Mouse (Mus musculus) liver, postnatal 0 days (tissue): Measurements from ENCODE around the gene Aarsd1. TPM values are rescaled to one million over a fixed set of nuclear protein-coding genes. Genes with fewer than 3 reads are reported as not detected.

Experiments
- ATAC-seq: fragments of 200-750 bp; cut with Nextera tagmentation; 2 replicates; pipeline ENCODE4 v1.8.0; 2017; ENCODE audit warnings: mild to moderate bottlenecking, moderate library complexity
- DNase-seq: peaks from one replicate; pipeline ENCODE4 v3.0.0-alpha.2; 2016
- H3K27ac ChIP-seq: fragments of 300-500 bp; sonication (generic); 2 replicates; pipeline ENCODE4 v1.5.1; 2014; ENCODE audit warnings: antibody characterized with exemption, moderate library complexity, mild to moderate bottlenecking, low read depth
- H3K27me3 ChIP-seq: fragments of 300-500 bp; sonication (generic); 2 replicates; pipeline ENCODE4 v1.6.1; 2014; ENCODE audit warnings: low read length, control low read depth, mixed read lengths; ENCODE audit not compliant: insufficient read depth
- H3K36me3 ChIP-seq: fragments of 300-500 bp; sonication (generic); replicated peaks from 2 replicates; pipeline ENCODE4 v1.6.1; 2014; ENCODE audit warnings: mild to moderate bottlenecking, control low read depth, low read length, moderate library complexity, mixed read lengths; ENCODE audit not compliant: insufficient read depth
- H3K4me1 ChIP-seq: fragments of 300-500 bp; sonication (generic); 2 replicates; pipeline ENCODE4 v1.6.1; 2014; ENCODE audit warnings: antibody characterized with exemption, mild to moderate bottlenecking, control low read depth; ENCODE audit not compliant: insufficient read depth
- H3K4me2 ChIP-seq: fragments of 300-500 bp; sonication (generic); 2 replicates; pipeline ENCODE4 v1.6.1; 2014; ENCODE audit warnings: low read depth, mild to moderate bottlenecking, low read length, moderate library complexity, mixed read lengths
- H3K4me3 ChIP-seq: fragments of 300-500 bp; sonication (generic); 2 replicates; pipeline ENCODE4 v1.5.1; 2014; ENCODE audit warnings: low read depth, low read length
- H3K9ac ChIP-seq: fragments of 300-500 bp; sonication (generic); replicated peaks from 2 replicates; pipeline ENCODE4 v1.6.1; 2014; ENCODE audit warnings: mild to moderate bottlenecking, moderate library complexity
- H3K9me3 ChIP-seq: fragments of 300-500 bp; sonication (generic); 2 replicates; pipeline ENCODE4 v1.6.1; 2016; ENCODE audit warnings: mild to moderate bottlenecking, control low read depth, low read length, mixed read lengths
- CTCF ChIP-seq: sonication (generic); IDR thresholded peaks from 2 replicates; pipeline ENCODE4 v1.5.1; 2016; ENCODE audit warnings: antibody characterized with exemption, low read depth
- EP300 ChIP-seq: IDR thresholded peaks from 2 replicates; pipeline ENCODE4 v1.6.1; 2016; ENCODE audit warnings: antibody characterized with exemption, low read depth, mild to moderate bottlenecking
- WGBS: fragments of 180-500 bp; shearing (Covaris S2); extraction: QIAGEN DNeasy Blood & Tissue Kit; methylation state at CpG from one replicate; pipeline ENCODE4 v1.1.7; 2014; ENCODE audit not compliant: insufficient replicate concordance; 5-methylcytosine and 5-hydroxymethylcytosine counted together
- polyA plus RNA-seq: library from polyadenylated mRNA; unstranded; fragments of >200 nt; fragmentation: Nextera tagmentation; extraction: Ambion mirVana; gene quantifications from 2 replicates; pipeline ENCODE4 v1.2.1, GENCODE M21; 2015

Gene Aarsd1
- polyA plus RNA-seq, 1 experiment from 2014 or later: 23.7 TPM

DNA sequence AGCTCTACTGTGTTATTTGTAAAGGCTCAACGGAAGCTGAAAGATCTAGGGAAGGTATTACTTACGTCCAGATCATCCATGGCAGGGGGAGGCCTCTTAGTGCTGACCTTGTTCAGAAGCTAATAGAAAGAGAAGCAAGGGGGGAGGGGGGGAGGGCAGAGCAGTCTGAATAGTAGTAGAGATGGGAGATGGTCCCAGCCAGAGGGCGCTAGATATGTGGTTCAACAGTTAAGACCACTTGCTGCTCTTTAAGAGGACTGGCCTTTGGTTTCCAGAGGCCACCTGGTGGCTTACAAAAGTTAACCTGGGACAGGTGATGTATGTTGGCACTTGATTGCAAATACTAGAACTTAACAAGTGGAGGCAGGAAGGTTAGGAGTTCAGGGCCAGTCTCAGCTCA, 2.2 kb upstream of the Aarsd1 start:
- Histone ChIP-seq H3K9ac (no peak overlapping the region), H3K4me2 (no peak overlapping the region), H3K4me1 (peaks cover 17% of the 10 kb centered on the region), H3K4me3 (no peak overlapping the region), H3K27me3 (no peaks in the 10 kb centered on the region), H3K9me3 (no peaks in the 10 kb centered on the region), H3K36me3 (no peaks in the 10 kb centered on the region), H3K27ac (no peak overlapping the region)
- no peak for ATAC-seq
- TF ChIP-seq EP300 (no peak), CTCF (peak; percentile 34; the same call in 1 of the 2 replicates)
- DNase-seq: no peak
- WGBS: 48% methylated on average over 3 of the region's 3 CpGs

DNA sequence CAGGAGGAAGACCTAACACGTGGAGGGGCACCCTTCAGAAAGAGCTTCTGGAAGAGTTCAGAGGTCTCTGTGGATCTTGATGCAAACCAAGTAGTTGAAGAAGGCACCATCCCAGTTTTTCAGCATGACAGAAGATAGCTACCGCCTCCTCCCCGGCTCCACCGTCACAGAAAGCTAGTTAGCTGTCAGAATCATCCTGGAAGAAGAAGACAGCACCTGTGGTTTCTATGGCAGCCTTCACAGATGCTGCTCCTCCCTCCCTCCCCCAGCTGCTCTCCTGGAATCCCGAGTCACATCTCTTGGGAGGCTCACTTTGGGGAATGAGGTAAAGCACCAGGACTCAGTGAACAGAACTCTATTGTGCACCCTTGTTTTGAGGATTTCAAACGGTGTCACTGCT, 1.6 kb upstream of the Aarsd1 start:
- no peak overlapping the region for H3K27ac ChIP-seq
- ATAC-seq (no peak), DNase-seq (no peak)
- peaks cover 1% of the 10 kb centered on the region for H3K36me3 ChIP-seq
- H3K4me1 ChIP-seq: peaks cover 11% of the 10 kb centered on the region
- no peaks in the 10 kb centered on the region for H3K9me3 ChIP-seq
- no peak for TF ChIP-seq EP300
- no peak for TF ChIP-seq CTCF
- 69% methylated on average over 6 of the region's 6 CpGs for WGBS
- H3K9ac ChIP-seq: no peak overlapping the region
- no peak overlapping the region for H3K4me3 ChIP-seq
- H3K4me2 ChIP-seq: no peak overlapping the region
- no peaks in the 10 kb centered on the region for H3K27me3 ChIP-seq

DNA sequence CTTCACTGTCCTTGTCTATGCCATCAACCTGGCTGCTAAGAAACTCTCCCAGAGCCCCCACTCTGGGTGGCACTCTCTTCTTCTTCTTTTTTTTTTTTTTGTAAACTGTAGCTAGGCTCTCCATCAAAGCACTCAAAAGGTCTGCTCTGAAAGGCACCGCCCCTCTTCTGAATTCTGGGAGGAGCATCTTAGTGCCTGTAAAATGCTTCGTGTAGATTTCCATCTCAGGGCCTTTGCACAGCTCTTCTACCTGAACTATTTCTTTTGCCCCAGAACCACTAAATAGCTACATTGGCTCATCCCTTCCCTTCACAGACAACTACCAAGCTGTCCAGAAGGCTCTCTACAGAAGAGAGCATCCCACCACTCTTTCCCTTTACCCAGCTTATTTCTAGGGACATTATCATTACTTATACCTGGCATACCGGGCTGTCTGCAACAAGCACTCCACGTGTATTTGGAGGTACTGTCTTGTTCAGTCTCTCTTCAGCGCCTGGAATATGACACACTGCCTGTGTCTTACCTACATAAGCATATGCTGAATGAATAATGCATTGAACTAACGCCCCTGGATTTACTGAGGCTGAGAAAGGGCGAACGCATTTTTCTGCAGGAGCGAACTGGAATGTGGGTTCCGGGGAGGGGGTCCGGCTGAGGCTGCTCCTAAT, 848 bp downstream of the Aarsd1 start:
- H3K4me3 ChIP-seq: peak overlapping the region; percentile 97
- H3K27me3 ChIP-seq: no peaks in the 10 kb centered on the region
- peaks cover 7% of the 10 kb centered on the region for H3K4me1 ChIP-seq
- peak overlapping the region; percentile 99 for H3K4me2 ChIP-seq
- DNase-seq (peak; percentile 30), ATAC-seq (no peak; the same call in 1 of the 2 replicates)
- H3K9me3 ChIP-seq: no peaks in the 10 kb centered on the region
- peak overlapping the region; percentile 60 for H3K27ac ChIP-seq
- peak overlapping the region; percentile 90 for H3K9ac ChIP-seq
- TF ChIP-seq EP300 (no peak), CTCF (no peak)
- peaks cover 17% of the 10 kb centered on the region for H3K36me3 ChIP-seq
- under 1% methylated on average over 11 of the region's 11 CpGs for WGBS

DNA sequence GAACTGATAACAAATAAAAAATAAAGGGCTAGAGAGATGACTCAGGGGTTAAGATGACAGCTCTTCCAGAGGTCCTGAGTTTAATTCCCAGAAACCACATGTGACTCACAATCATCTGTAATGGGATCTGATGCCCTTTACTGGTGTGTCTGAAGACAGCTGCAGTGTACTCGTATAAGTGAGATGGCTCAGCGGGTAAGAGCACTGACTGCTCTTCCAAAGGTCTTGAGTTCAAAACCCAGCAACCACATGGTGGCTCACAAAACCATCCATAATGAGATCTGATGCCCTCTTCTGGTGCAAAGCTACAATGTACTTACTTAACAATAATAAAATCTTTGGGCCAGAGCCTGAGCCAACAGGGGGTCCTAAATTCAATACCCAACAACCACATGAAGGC, 2.1 kb downstream of the Aarsd1 start:
- Histone ChIP-seq H3K9ac (no peak overlapping the region), H3K4me2 (no peak overlapping the region), H3K4me1 (peaks cover 7% of the 10 kb centered on the region), H3K4me3 (no peak overlapping the region), H3K27me3 (no peaks in the 10 kb centered on the region), H3K9me3 (no peaks in the 10 kb centered on the region), H3K27ac (no peak overlapping the region), H3K36me3 (peaks cover 22% of the 10 kb centered on the region)
- TF ChIP-seq EP300: no peak
- no peak for TF ChIP-seq CTCF
- no peak for ATAC-seq
- WGBS: 84% methylated on average over 2 of the region's 2 CpGs
- no peak for DNase-seq

DNA sequence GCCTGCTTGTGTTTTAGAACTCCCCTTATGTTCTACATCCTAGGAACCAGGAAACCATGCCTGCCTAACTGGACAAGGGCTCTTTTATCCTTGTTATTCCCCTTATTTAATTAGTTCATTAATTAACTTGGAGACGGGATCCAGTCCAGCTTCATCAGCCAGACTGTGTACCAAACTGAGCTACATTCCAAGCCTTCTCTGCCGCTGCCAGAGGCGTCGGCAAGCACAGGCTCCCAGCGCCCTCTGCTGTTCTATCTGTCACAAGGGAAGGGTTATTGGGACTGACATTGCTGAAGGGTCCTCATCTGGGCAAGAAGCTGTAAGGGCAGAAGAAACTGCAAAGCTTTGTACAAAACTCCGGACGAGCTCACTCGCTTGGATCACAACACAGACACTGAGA, 22.3 kb downstream of the Aarsd1 start:
- no peaks in the 10 kb centered on the region for H3K27me3 ChIP-seq
- TF ChIP-seq EP300 (no peak), CTCF (peak; percentile 92)
- H3K9me3 ChIP-seq: no peaks in the 10 kb centered on the region
- ATAC-seq (peak; percentile 38; the same call in 1 of the 2 replicates), DNase-seq (peak; percentile 77)
- no peak overlapping the region for H3K27ac ChIP-seq
- no peak overlapping the region for H3K9ac ChIP-seq
- H3K4me3 ChIP-seq: no peak overlapping the region
- no peak overlapping the region for H3K4me2 ChIP-seq
- no peaks in the 10 kb centered on the region for H3K36me3 ChIP-seq
- H3K4me1 ChIP-seq: peaks cover 3% of the 10 kb centered on the region; the same call in 1 of the 2 replicates
- 6% methylated on average over 8 of the region's 8 CpGs for WGBS

DNA sequence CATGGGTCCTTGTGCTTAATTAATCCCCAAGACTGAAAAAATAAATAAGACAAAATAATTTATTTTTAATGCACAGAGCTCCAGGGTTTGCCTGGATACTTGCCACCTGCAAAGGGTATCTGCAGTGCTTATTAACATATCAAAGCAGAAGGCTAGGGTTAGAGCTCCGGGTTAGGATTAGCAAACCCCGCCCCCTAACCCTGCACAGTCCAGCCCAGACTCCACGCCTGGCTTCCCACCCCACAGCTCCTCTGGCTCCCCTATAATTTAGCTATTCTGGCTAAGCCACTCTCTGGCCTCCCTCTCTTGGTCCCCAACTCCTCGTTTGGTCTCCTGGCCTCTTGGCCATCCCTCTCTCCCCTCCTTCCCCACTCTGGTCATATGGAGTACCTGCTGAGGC, 35.6 kb downstream of the Aarsd1 start:
- no peaks in the 10 kb centered on the region for H3K27me3 ChIP-seq
- H3K4me3 ChIP-seq: no peak overlapping the region
- H3K36me3 ChIP-seq: no peaks in the 10 kb centered on the region
- ATAC-seq (no peak), DNase-seq (no peak)
- no peak overlapping the region for H3K27ac ChIP-seq
- 39% methylated on average over 4 of the region's 4 CpGs for WGBS
- H3K9ac ChIP-seq: no peak overlapping the region
- H3K4me1 ChIP-seq: no peaks in the 10 kb centered on the region; the same call in 1 of the 2 replicates
- H3K4me2 ChIP-seq: no peak overlapping the region
- no peaks in the 10 kb centered on the region for H3K9me3 ChIP-seq
- TF ChIP-seq EP300 (no peak), CTCF (no peak)
